Mouse (Mus musculus) intestine, embryonic 14.5 days (tissue): ENCODE data around the gene Calr. TPM values are rescaled to one million over a fixed set of nuclear protein-coding genes. Genes with fewer than 3 reads are reported as not detected.

Source experiments
- ATAC-seq: fragments of 200-750 bp; cut with Nextera tagmentation; replicated peaks from 2 replicates; pipeline ENCODE4 v1.8.0; 2017; ENCODE audit warnings: low read depth, moderate number of reproducible peaks, moderate TSS enrichment, moderate library complexity; ENCODE audit not compliant: low FRiP score, low TSS enrichment
- DNase-seq: peaks from one replicate; pipeline ENCODE4 v3.0.0-alpha.2; 2018; ENCODE audit warnings: low spot score
- H3K27ac ChIP-seq: fragments of 300-500 bp; sonication (generic); 2 replicates; pipeline ENCODE4 v1.5.1; 2014; ENCODE audit warnings: low read depth, mild to moderate bottlenecking, control low read depth
- H3K27me3 ChIP-seq: fragments of 300-500 bp; sonication (generic); replicated peaks from 2 replicates; pipeline ENCODE4 v1.6.1; 2014; ENCODE audit warnings: low read length, control low read depth; ENCODE audit not compliant: control insufficient read depth, insufficient read depth
- H3K36me3 ChIP-seq: fragments of 300-500 bp; sonication (generic); 2 replicates; pipeline ENCODE4 v1.6.1; 2014; ENCODE audit warnings: low read length, control low read depth; ENCODE audit not compliant: control insufficient read depth, insufficient read depth
- H3K4me1 ChIP-seq: fragments of 300-500 bp; sonication (generic); replicated peaks from 2 replicates; pipeline ENCODE4 v1.6.1; 2014; ENCODE audit warnings: low read length, control low read depth, mixed read lengths; ENCODE audit not compliant: control insufficient read depth, insufficient read depth
- H3K4me2 ChIP-seq: fragments of 300-500 bp; sonication (generic); 2 replicates; pipeline ENCODE4 v1.6.1; 2014; ENCODE audit warnings: low read length
- H3K4me3 ChIP-seq: fragments of 300-500 bp; sonication (generic); 2 replicates; pipeline ENCODE4 v1.5.1; 2014; ENCODE audit warnings: low read depth, low read length, control low read depth, mixed read lengths
- H3K9ac ChIP-seq: fragments of 300-500 bp; sonication (generic); 2 replicates; pipeline ENCODE4 v1.6.1; 2014; ENCODE audit warnings: mild to moderate bottlenecking, low read length
- H3K9me3 ChIP-seq: fragments of 300-500 bp; sonication (generic); 2 replicates; pipeline ENCODE4 v1.6.1; 2016; ENCODE audit warnings: low read length, control low read depth; ENCODE audit not compliant: control insufficient read depth
- WGBS: fragments of 180-500 bp; shearing (Covaris S2); extraction: QIAGEN DNeasy Blood & Tissue Kit; methylation state at CpG from one replicate; pipeline ENCODE4 v1.1.7; 2014; 5-methylcytosine and 5-hydroxymethylcytosine counted together
- polyA plus RNA-seq: library from polyadenylated mRNA; unstranded; fragments of >200 nt; fragmentation: Nextera tagmentation; extraction: Ambion mirVana; gene quantifications from 2 replicates; pipeline ENCODE4 v1.2.1, GENCODE M21; 2014

Gene Calr
- 721 and 823 TPM in 2 replicates for polyA plus RNA-seq

- H3K9ac ChIP-seq = peak within 1 kb of the TSS; percentile 99
- peak within 1 kb of the TSS; percentile 99 for H3K4me3 ChIP-seq
- peak within 1 kb of the TSS; percentile 73 for H3K4me2 ChIP-seq
- DNase-seq (peak; percentile 99), ATAC-seq (peak; percentile 100)
- peak within 1 kb of the TSS; percentile 89 for H3K27ac ChIP-seq
- H3K27me3 ChIP-seq = no peaks in the 10 kb centered on the region
- peaks cover 37% of the 10 kb centered on the region for H3K36me3 ChIP-seq
- under 1% methylated on average over 55 of the region's 55 CpGs for WGBS
- H3K9me3 ChIP-seq = no peaks in the 10 kb centered on the region
- H3K4me1 ChIP-seq = peaks cover 33% of the 10 kb centered on the region
Measured at GRCm38 (mm10) chr8:84846722-84847572, at the start of gene Calr. Calr (minus strand) TSS chr8:84846934.

GRCm38 (mm10) chr8:84895963-84896362 lies 49.2 kb upstream of the Calr start:
- Histone ChIP-seq H3K4me1 (peaks cover 8% of the 10 kb centered on the region), H3K27me3 (no peaks in the 10 kb centered on the region), H3K4me2 (no peak overlapping the region), H3K36me3 (no peaks in the 10 kb centered on the region), H3K9me3 (no peaks in the 10 kb centered on the region), H3K9ac (no peak overlapping the region), H3K27ac (no peak overlapping the region), H3K4me3 (no peak overlapping the region)
- DNase-seq = no peak
- ATAC-seq = no peak
- WGBS = 88% methylated on average over 5 of the region's 5 CpGs

GRCm38 (mm10) chr8:84893709-84894134 lies 47.0 kb upstream of the Calr start, which contains the start of gene Gcdh:
Gcdh (minus strand) TSS chr8:84893921.
- Histone ChIP-seq H3K27me3 (no peaks in the 10 kb centered on the region), H3K4me1 (peaks cover 8% of the 10 kb centered on the region), H3K4me2 (peak within 1 kb of the TSS; percentile 87), H3K36me3 (peaks cover 12% of the 10 kb centered on the region; the same call in 1 of the 2 replicates), H3K9ac (peak within 1 kb of the TSS; percentile 58), H3K27ac (no peak within 1 kb of the TSS), H3K4me3 (peak within 1 kb of the TSS; percentile 74), H3K9me3 (no peaks in the 10 kb centered on the region)
- under 1% methylated on average over 11 of the region's 11 CpGs for WGBS
- ATAC-seq (peak; percentile 96), DNase-seq (peak; percentile 87)

- H3K9me3 ChIP-seq = no peaks in the 10 kb centered on the region
- peak overlapping the region; percentile 74 for H3K4me3 ChIP-seq
- DNase-seq = no peak
- WGBS = 8% methylated on average over 31 of the region's 31 CpGs
- H3K4me2 ChIP-seq = peak overlapping the region; percentile 87
- peak overlapping the region; percentile 58 for H3K9ac ChIP-seq
- peak; percentile 47; the same call in 1 of the 2 replicates for ATAC-seq
- H3K4me1 ChIP-seq = peaks cover 8% of the 10 kb centered on the region
- H3K27me3 ChIP-seq = no peaks in the 10 kb centered on the region
- H3K36me3 ChIP-seq = peaks cover 16% of the 10 kb centered on the region
- no peak overlapping the region for H3K27ac ChIP-seq
Measured at GRCm38 (mm10) chr8:84892993-84893708, 46.4 kb upstream of the Calr start.

- no peaks in the 10 kb centered on the region for H3K27me3 ChIP-seq
- peaks cover 4% of the 10 kb centered on the region for H3K4me1 ChIP-seq
- H3K27ac ChIP-seq = no peak overlapping the region
- no peak overlapping the region for H3K9ac ChIP-seq
- no peak overlapping the region for H3K4me3 ChIP-seq
- H3K4me2 ChIP-seq = no peak overlapping the region
- peaks cover 41% of the 10 kb centered on the region for H3K36me3 ChIP-seq
- DNase-seq (no peak), ATAC-seq (no peak)
- WGBS = 96% methylated on average over 1 of the region's 1 CpGs
- H3K9me3 ChIP-seq = no peaks in the 10 kb centered on the region
Measured at GRCm38 (mm10) chr8:84889141-84889540, 42.4 kb upstream of the Calr start.

- WGBS = 90% methylated on average over 3 of the region's 3 CpGs
Measured at GRCm38 (mm10) chr8:84888280-84888679, 41.5 kb upstream of the Calr start.

GRCm38 (mm10) chr8:84884728-84885127 lies 38.0 kb upstream of the Calr start:
- Histone ChIP-seq H3K27me3 (no peaks in the 10 kb centered on the region), H3K27ac (no peak overlapping the region), H3K4me3 (no peak overlapping the region), H3K36me3 (peaks cover 37% of the 10 kb centered on the region), H3K9me3 (no peaks in the 10 kb centered on the region), H3K4me2 (no peak overlapping the region), H3K9ac (no peak overlapping the region), H3K4me1 (no peaks in the 10 kb centered on the region)
- ATAC-seq (no peak), DNase-seq (no peak)
- WGBS = 86% methylated on average over 4 of the region's 4 CpGs

More at GRCm38 (mm10) chr8:84888280-84888679, 41.5 kb upstream of the Calr start:
- peaks cover 41% of the 10 kb centered on the region for H3K36me3 ChIP-seq
- H3K4me2 ChIP-seq = no peak overlapping the region
- H3K27me3 ChIP-seq = no peaks in the 10 kb centered on the region
- peaks cover 4% of the 10 kb centered on the region for H3K4me1 ChIP-seq
- H3K9me3 ChIP-seq = no peaks in the 10 kb centered on the region
- DNase-seq (no peak), ATAC-seq (no peak)
- H3K27ac ChIP-seq = no peak overlapping the region
- no peak overlapping the region for H3K9ac ChIP-seq
- no peak overlapping the region for H3K4me3 ChIP-seq

GRCm38 (mm10) chr8:84878915-84879314 lies 32.2 kb upstream of the Calr start:
- Histone ChIP-seq H3K4me3 (no peak overlapping the region), H3K27me3 (no peaks in the 10 kb centered on the region), H3K4me2 (no peak overlapping the region), H3K36me3 (no peaks in the 10 kb centered on the region), H3K4me1 (no peaks in the 10 kb centered on the region), H3K9me3 (no peaks in the 10 kb centered on the region), H3K9ac (no peak overlapping the region), H3K27ac (no peak overlapping the region)
- WGBS = 88% methylated on average over 1 of the region's 1 CpGs
- ATAC-seq = no peak
- no peak for DNase-seq
